Mouse (Mus musculus): ENCODE measurements around the gene Mctp1. TPM values are rescaled to one million over a fixed set of nuclear protein-coding genes. Genes with fewer than 3 reads are reported as not detected.

The Mctp1 gene
- polyA plus RNA-seq, 1 experiment: 19.2 TPM

DNA sequence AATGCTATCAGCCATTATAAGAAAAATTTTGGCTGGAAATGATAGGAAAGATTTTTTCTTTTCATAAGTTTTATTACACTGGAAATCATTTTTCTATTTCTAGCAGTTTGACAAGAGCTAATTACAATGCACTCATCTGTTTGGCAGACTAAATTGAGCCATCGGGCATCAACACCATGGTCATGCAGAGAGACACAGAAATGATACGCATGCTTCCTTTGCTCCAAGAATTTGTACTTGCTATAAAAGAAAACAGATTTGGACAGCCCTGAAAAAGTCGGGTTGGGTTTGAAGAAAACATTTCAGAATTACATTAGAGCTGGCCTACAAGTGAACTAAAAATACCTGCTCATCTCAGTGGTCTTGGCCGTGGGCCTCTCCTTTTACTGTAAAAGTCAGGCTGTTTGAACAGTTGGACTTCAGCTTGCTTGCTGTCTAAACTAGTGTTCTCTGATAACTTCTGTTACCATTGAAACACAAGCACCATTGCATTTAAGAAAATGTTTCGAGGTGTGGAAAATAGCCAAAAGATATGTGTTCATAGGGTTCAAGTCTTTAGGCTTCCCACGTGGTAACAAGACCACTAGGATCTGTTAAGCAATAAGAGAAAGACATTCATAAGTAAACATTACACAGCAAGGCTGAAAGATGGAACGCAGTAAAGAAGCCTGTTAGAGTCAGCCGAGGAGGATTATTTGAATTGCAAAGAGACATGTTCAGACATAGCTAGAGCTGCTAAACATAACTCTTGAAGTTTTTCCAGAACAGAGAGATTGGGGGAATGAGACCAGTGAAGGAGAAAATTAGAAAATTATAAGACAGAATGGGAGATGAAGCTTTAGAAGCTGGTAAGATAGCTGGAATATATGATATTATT lies 493.8 kb downstream of the Mctp1 start:
- H3K27ac ChIP-seq (ENCODE audit: insufficient read depth, low read length): peak overlapping the region; percentile 56; the same call in 1 of the 2 replicates
- TF ChIP-seq CTCF (IDR thresholded peaks at IDR 0.05; ENCODE audit: extremely low read depth, insufficient read depth, low read length) (no peak), POLR2A (IDR thresholded peaks at IDR 0.05; ENCODE audit: extremely low read depth, insufficient read depth, low read length) (no peak)
- no peak overlapping the region for H3K4me3 ChIP-seq (ENCODE audit: insufficient read depth, low read length)
- no peaks in the 10 kb centered on the region; the same call in 1 of the 2 replicates for H3K4me1 ChIP-seq (ENCODE audit: control insufficient read depth, insufficient read depth, low read length)

DNA sequence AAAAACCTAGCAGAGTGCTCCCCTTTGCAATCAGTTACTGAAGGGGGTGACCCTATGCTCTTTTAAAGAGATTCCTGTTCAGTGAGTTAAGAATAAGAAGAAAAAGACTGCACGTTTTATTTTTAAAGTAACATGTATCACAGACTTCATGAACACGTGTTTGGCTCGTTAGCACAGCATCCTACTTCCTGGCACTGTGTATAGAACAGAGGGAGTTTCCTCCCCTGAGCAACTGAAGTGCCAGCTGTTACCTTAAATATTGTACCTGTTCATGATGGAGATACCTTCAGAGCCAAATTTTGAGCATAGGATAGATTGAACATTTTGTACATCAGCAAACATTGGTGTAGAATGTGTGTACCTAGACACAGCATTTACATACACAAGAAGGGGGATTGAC lies 494.7 kb downstream of the Mctp1 start:
- H3K27ac ChIP-seq (ENCODE audit: insufficient read depth, low read length): no peak overlapping the region
- TF ChIP-seq CTCF (IDR thresholded peaks at IDR 0.05; ENCODE audit: extremely low read depth, insufficient read depth, low read length) (no peak), POLR2A (IDR thresholded peaks at IDR 0.05; ENCODE audit: extremely low read depth, insufficient read depth, low read length) (no peak)

DNA sequence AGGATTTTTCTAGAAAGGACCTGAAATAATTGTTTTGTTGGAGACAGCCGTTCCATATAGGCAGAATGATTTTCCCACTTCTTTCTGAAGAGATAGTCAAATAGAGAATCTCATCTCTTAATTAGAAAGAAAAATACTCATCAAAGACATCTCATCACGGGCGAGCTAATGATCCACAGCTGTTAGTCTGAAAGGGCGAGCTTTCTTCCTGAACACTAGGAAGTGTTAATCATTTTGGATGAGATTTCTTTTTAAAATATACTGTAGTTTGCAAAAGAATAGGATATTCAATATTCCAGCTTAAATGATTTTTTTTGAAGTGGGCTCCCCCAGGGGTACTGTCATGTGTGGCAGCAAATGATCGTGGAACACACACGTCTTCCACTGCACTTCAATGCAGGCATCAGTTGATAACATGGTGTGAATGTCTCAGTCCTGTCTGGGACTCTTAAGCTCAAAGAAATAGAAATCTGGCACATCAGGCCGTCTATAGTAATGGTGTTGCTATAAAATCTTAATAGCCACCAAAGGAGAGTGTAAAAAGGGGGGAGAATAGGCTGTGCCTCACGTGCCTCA lies 500.3 kb downstream of the Mctp1 start:
- Histone ChIP-seq H3K4me1 (ENCODE audit: control insufficient read depth, insufficient read depth, low read length) (no peaks in the 10 kb centered on the region), H3K27ac (ENCODE audit: insufficient read depth, low read length) (no peak overlapping the region), H3K4me3 (ENCODE audit: insufficient read depth, low read length) (no peak overlapping the region)
- TF ChIP-seq CTCF (IDR thresholded peaks at IDR 0.05; ENCODE audit: extremely low read depth, insufficient read depth, low read length) (no peak), POLR2A (IDR thresholded peaks at IDR 0.05; ENCODE audit: extremely low read depth, insufficient read depth, low read length) (no peak)

More for the DNA sequence above, 494.7 kb downstream of the Mctp1 start:
- Histone ChIP-seq H3K4me3 (ENCODE audit: insufficient read depth, low read length) (no peak overlapping the region), H3K4me1 (ENCODE audit: control insufficient read depth, insufficient read depth, low read length) (no peaks in the 10 kb centered on the region; the same call in 1 of the 2 replicates)

DNA sequence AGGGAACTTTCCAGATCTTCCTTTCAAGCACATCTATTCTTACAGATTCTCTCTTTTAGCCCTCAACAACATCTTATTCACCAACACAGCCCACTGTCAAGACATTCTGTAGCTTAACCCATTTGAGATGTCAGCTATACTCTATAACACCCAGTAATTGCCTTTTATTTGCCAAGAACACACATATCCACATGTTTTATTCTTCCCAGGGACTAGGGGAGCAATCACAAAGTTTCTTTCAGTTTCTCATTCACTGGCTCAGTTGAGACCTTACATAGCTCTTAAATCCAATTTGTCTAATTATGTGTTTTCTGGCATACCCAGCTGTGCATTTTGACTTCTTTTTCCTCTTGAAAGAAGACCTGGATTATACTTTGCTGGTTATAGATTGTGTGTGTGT lies 508.7 kb downstream of the Mctp1 start:
- H3K4me1 ChIP-seq (ENCODE audit: control insufficient read depth, insufficient read depth, low read length): peaks cover 2% of the 10 kb centered on the region
- H3K4me3 ChIP-seq (ENCODE audit: insufficient read depth, low read length): no peak overlapping the region
- no peak overlapping the region for H3K27ac ChIP-seq (ENCODE audit: insufficient read depth, low read length)
- TF ChIP-seq POLR2A (IDR thresholded peaks at IDR 0.05; ENCODE audit: extremely low read depth, insufficient read depth, low read length): no peak
- no peak for TF ChIP-seq CTCF (IDR thresholded peaks at IDR 0.05; ENCODE audit: extremely low read depth, insufficient read depth, low read length)

DNA sequence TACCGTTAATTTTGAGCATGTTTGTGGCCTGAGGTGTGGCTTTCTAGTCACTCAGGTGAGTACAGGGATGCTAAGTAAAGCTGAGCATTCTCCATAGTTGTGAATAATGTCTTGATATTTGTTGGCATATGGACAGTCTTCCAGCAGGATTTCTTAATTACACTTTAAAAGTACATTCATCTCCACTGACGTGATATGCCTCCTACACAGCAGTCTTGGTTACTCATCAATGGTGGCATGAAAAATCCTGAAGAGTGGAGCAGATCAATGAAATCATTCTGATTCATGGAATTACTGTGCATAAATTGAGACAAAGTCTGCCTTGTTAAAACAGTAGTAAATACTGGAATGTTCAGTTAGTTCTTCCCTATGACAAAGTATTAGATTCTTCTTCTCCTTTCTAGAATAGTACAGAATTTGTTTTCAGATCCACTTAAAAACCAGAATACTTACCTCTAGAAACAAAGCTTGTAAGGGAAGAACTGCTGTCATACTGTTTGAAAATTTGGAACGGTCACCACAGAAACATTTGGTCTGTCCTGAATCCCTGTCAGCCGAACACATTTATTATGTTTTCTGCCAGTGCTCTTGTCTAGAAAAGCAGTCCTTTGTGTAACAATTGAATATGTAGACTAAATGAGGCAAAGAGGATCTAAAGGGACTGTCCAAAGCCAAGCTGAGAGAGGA lies 511.6 kb downstream of the Mctp1 start:
- Histone ChIP-seq H3K4me1 (ENCODE audit: control insufficient read depth, insufficient read depth, low read length) (peaks cover 2% of the 10 kb centered on the region), H3K27ac (ENCODE audit: insufficient read depth, low read length) (peak overlapping the region; percentile 3; the same call in 1 of the 2 replicates), H3K4me3 (ENCODE audit: insufficient read depth, low read length) (no peak overlapping the region)
- TF ChIP-seq CTCF (IDR thresholded peaks at IDR 0.05; ENCODE audit: extremely low read depth, insufficient read depth, low read length) (no peak), POLR2A (IDR thresholded peaks at IDR 0.05; ENCODE audit: extremely low read depth, insufficient read depth, low read length) (no peak)

DNA sequence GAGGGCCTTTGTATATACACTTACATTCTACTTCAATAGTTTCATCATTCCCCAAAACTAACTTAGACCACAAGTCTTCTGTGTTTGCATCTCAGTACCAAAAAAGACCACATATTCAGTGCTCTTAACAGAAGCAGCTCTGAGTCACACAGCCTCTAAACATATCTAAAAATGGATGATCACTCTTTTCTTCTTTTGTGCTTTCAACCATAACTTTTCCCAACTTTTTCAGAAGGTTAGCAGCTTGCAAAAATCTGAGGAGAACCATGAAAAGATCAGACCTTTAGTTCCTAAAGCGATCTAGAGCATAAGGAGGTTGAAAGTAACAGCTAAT lies 512.1 kb downstream of the Mctp1 start:
- H3K27ac ChIP-seq (ENCODE audit: insufficient read depth, low read length): no peak overlapping the region
- no peak for TF ChIP-seq CTCF (IDR thresholded peaks at IDR 0.05; ENCODE audit: extremely low read depth, insufficient read depth, low read length)
- TF ChIP-seq POLR2A (IDR thresholded peaks at IDR 0.05; ENCODE audit: extremely low read depth, insufficient read depth, low read length): no peak
- H3K4me3 ChIP-seq (ENCODE audit: insufficient read depth, low read length): no peak overlapping the region
- H3K4me1 ChIP-seq (ENCODE audit: control insufficient read depth, insufficient read depth, low read length): peaks cover 2% of the 10 kb centered on the region

DNA sequence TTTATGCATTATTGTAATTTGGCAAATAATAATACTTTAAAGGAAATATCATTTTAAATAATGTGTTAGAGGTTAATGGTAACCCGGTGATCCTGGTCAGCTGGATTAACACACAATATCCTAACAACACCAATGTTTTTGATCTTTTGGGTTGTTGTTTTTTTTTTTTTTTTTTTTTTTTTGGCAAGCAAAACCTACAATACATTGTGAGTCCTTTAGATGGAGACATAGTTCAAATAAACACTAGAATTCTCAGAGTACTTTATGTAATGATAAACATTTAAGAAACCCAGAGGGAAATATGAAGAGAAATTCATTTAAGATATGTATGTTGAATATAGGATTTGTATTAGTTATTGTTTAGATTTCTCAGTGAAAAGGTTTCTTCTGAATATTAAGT lies 534.0 kb downstream of the Mctp1 start:
- no peak for TF ChIP-seq POLR2A (IDR thresholded peaks at IDR 0.05; ENCODE audit: extremely low read depth, insufficient read depth, low read length)
- TF ChIP-seq CTCF (IDR thresholded peaks at IDR 0.05; ENCODE audit: extremely low read depth, insufficient read depth, low read length): no peak
- no peak overlapping the region for H3K27ac ChIP-seq (ENCODE audit: insufficient read depth, low read length)
- no peaks in the 10 kb centered on the region for H3K4me1 ChIP-seq (ENCODE audit: control insufficient read depth, insufficient read depth, low read length)
- H3K4me3 ChIP-seq (ENCODE audit: insufficient read depth, low read length): no peak overlapping the region

DNA sequence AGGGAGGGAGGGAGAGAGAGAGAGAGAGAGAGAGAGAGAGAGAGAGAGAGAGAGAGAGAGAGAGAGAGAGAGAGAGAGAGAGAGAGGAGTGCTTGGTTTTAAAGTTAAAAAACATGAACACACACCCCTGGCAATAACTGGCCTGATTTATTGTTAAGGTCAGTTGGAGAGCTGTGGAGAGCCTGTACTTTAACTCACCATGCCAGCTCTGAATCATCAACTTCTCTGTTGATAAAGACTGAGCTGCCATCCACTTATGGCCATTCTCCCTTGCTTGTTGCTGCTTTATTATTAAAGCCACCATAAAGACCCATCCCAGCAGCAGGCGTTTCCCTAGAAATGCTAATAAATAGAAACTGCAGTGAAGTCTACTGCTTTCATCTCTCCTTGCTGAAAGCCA lies 542.5 kb downstream of the Mctp1 start:
- H3K4me1 ChIP-seq (ENCODE audit: control insufficient read depth, insufficient read depth, low read length): no peaks in the 10 kb centered on the region
- H3K27ac ChIP-seq (ENCODE audit: insufficient read depth, low read length): no peak overlapping the region
- TF ChIP-seq POLR2A (IDR thresholded peaks at IDR 0.05; ENCODE audit: extremely low read depth, insufficient read depth, low read length): no peak
- H3K4me3 ChIP-seq (ENCODE audit: insufficient read depth, low read length): no peak overlapping the region

DNA sequence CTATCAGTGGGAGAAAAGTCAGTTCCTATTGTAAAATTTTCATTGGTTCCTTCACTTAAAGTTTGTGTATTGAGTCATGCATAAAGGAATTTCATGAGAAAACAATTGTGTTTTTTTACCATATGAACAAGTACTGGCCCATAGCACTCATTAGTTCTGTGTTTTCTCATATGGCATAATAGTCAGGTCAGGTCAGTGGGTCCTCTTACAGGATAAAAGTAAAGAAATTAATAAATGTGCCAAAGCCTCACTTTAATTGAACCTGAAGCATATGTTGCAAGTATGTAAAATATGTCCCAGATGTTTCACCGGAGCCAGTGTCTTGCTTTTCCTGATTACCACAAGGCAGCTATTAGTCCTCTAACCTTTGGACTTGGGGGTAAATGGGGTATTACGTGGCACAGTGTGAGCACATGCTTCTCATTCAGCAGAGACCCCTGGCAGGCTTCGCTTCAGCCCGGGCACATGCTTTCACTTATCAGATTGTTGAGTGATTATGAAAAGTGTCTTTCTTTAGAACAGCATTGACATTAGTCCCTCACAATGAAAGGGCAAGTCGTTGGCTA lies 543.6 kb downstream of the Mctp1 start:
- H3K4me1 ChIP-seq (ENCODE audit: control insufficient read depth, insufficient read depth, low read length): no peaks in the 10 kb centered on the region
- H3K27ac ChIP-seq (ENCODE audit: insufficient read depth, low read length): no peak overlapping the region
- no peak overlapping the region for H3K4me3 ChIP-seq (ENCODE audit: insufficient read depth, low read length)
- TF ChIP-seq CTCF (IDR thresholded peaks at IDR 0.05; ENCODE audit: extremely low read depth, insufficient read depth, low read length) (no peak), POLR2A (IDR thresholded peaks at IDR 0.05; ENCODE audit: extremely low read depth, insufficient read depth, low read length) (no peak)
